Mouse (Mus musculus) neural tube, embryonic 13.5 days (tissue): ENCODE measurements at regions not wholly inside any gene's neighbourhood (a gene's known extent, or its start where the extent isn't known, plus 50 kb on each side); places are given as distances from the start of the nearest gene placed in this dataset.

Experiments
- ATAC-seq: fragments of 200-750 bp; cut with Nextera tagmentation; 2 replicates; pipeline ENCODE4 v1.8.0; 2017; ENCODE audit warnings: low read depth, mild to moderate bottlenecking, moderate TSS enrichment, moderate library complexity
- H3K27ac ChIP-seq: fragments of 300-500 bp; sonication (generic); replicated peaks from 2 replicates; pipeline ENCODE4 v1.5.1; 2015; ENCODE audit warnings: moderate library complexity, mild to moderate bottlenecking, inconsistent platforms
- H3K27me3 ChIP-seq: fragments of 300-500 bp; sonication (generic); 2 replicates; pipeline ENCODE4 v1.6.1; 2015; ENCODE audit warnings: mild to moderate bottlenecking, inconsistent platforms
- H3K36me3 ChIP-seq: fragments of 300-500 bp; sonication (generic); 2 replicates; pipeline ENCODE4 v1.6.1; 2015; ENCODE audit warnings: mild to moderate bottlenecking, inconsistent platforms
- H3K4me1 ChIP-seq: fragments of 300-500 bp; sonication (generic); replicated peaks from 2 replicates; pipeline ENCODE4 v1.6.1; 2015; ENCODE audit warnings: inconsistent platforms
- H3K4me2 ChIP-seq: fragments of 300-500 bp; sonication (generic); 2 replicates; pipeline ENCODE4 v1.6.1; 2015; ENCODE audit warnings: inconsistent platforms, mild to moderate bottlenecking, moderate library complexity
- H3K4me3 ChIP-seq: fragments of 300-500 bp; sonication (generic); 2 replicates; pipeline ENCODE4 v1.5.1; 2015; ENCODE audit warnings: mild to moderate bottlenecking, inconsistent platforms
- H3K9ac ChIP-seq: fragments of 300-500 bp; sonication (generic); 2 replicates; pipeline ENCODE4 v1.6.1; 2015; ENCODE audit warnings: moderate library complexity, mild to moderate bottlenecking, inconsistent platforms
- H3K9me3 ChIP-seq: fragments of 300-500 bp; sonication (generic); 2 replicates; pipeline ENCODE4 v1.6.1; 2016; ENCODE audit warnings: inconsistent platforms
- WGBS: fragments of 180-500 bp; shearing (Covaris S2); methylation state at CpG from one replicate; pipeline ENCODE4 v1.1.7; 2015; 5-methylcytosine and 5-hydroxymethylcytosine counted together

- WGBS = 87% methylated on average over 3 of the region's 3 CpGs
- Histone ChIP-seq H3K9ac (no peak overlapping the region), H3K4me1 (no peaks in the 10 kb centered on the region), H3K36me3 (no peaks in the 10 kb centered on the region), H3K4me3 (no peak overlapping the region), H3K9me3 (0 out of 2 replicates have a peak, but pooled peaks cover 3% of the 10 kb centered on the region), H3K27me3 (no peaks in the 10 kb centered on the region), H3K4me2 (no peak overlapping the region), H3K27ac (no peak overlapping the region)
- no peak for ATAC-seq
Measured at GRCm38 (mm10) chr19:54555351-54555750, 511.4 kb downstream of the Adra2a start.

- Histone ChIP-seq H3K4me2 (no peak overlapping the region), H3K9me3 (no peaks in the 10 kb centered on the region), H3K4me1 (no peaks in the 10 kb centered on the region), H3K27me3 (no peaks in the 10 kb centered on the region), H3K9ac (no peak overlapping the region), H3K4me3 (no peak overlapping the region), H3K36me3 (no peaks in the 10 kb centered on the region), H3K27ac (no peak overlapping the region)
- ATAC-seq = no peak
- WGBS = 70% methylated on average over 3 of the region's 3 CpGs
Measured at GRCm38 (mm10) chr19:54557984-54558383, 514.0 kb downstream of the Adra2a start.

GRCm38 (mm10) chr19:54583574-54583973 is 539.6 kb downstream of the Adra2a start:
- no peak overlapping the region for H3K27ac ChIP-seq
- no peaks in the 10 kb centered on the region for H3K9me3 ChIP-seq
- ATAC-seq = no peak
- no peak overlapping the region for H3K4me3 ChIP-seq
- H3K36me3 ChIP-seq = no peaks in the 10 kb centered on the region
- H3K27me3 ChIP-seq = no peaks in the 10 kb centered on the region
- no peak overlapping the region for H3K4me2 ChIP-seq
- H3K4me1 ChIP-seq = no peaks in the 10 kb centered on the region
- no peak overlapping the region for H3K9ac ChIP-seq
- WGBS = 92% methylated on average over 2 of the region's 2 CpGs

- H3K27me3 ChIP-seq = no peaks in the 10 kb centered on the region
- no peak for ATAC-seq
- no peaks in the 10 kb centered on the region for H3K9me3 ChIP-seq
- H3K4me1 ChIP-seq = no peaks in the 10 kb centered on the region
- H3K4me2 ChIP-seq = no peak overlapping the region
- 35% methylated on average over 3 of the region's 3 CpGs for WGBS
- no peak overlapping the region for H3K9ac ChIP-seq
- H3K27ac ChIP-seq = no peak overlapping the region
- no peaks in the 10 kb centered on the region for H3K36me3 ChIP-seq
- H3K4me3 ChIP-seq = no peak overlapping the region
Measured at GRCm38 (mm10) chr19:54584687-54585237, 540.8 kb downstream of the Adra2a start.

- no peaks in the 10 kb centered on the region for H3K36me3 ChIP-seq
- no peaks in the 10 kb centered on the region for H3K27me3 ChIP-seq
- no peaks in the 10 kb centered on the region for H3K4me1 ChIP-seq
- no peak overlapping the region for H3K27ac ChIP-seq
- no peaks in the 10 kb centered on the region for H3K9me3 ChIP-seq
- H3K4me2 ChIP-seq = no peak overlapping the region
- no peak for ATAC-seq
- H3K4me3 ChIP-seq = no peak overlapping the region
- WGBS = 74% methylated on average over 1 of the region's 1 CpGs
- H3K9ac ChIP-seq = no peak overlapping the region
Measured at GRCm38 (mm10) chr19:54585326-54585725, 541.4 kb downstream of the Adra2a start.

- Histone ChIP-seq H3K9me3 (no peaks in the 10 kb centered on the region), H3K4me2 (no peak overlapping the region), H3K4me1 (no peaks in the 10 kb centered on the region), H3K36me3 (no peaks in the 10 kb centered on the region), H3K27ac (no peak overlapping the region), H3K4me3 (no peak overlapping the region), H3K9ac (no peak overlapping the region), H3K27me3 (no peaks in the 10 kb centered on the region)
- WGBS = 92% methylated on average over 6 of the region's 6 CpGs
- ATAC-seq = no peak
Measured at GRCm38 (mm10) chr19:54603345-54603744, 523.7 kb downstream of the Gpam start.

- no peak overlapping the region for H3K4me2 ChIP-seq
- no peak overlapping the region for H3K4me3 ChIP-seq
- no peaks in the 10 kb centered on the region for H3K9me3 ChIP-seq
- 13% methylated on average over 1 of the region's 1 CpGs for WGBS
- H3K27me3 ChIP-seq = no peaks in the 10 kb centered on the region
- no peaks in the 10 kb centered on the region for H3K36me3 ChIP-seq
- ATAC-seq = no peak
- no peak overlapping the region for H3K9ac ChIP-seq
- no peak overlapping the region for H3K27ac ChIP-seq
- H3K4me1 ChIP-seq = no peaks in the 10 kb centered on the region
Measured at GRCm38 (mm10) chr19:54605346-54605745, 521.7 kb downstream of the Gpam start.

GRCm38 (mm10) chr19:54616924-54617323 is 510.1 kb downstream of the Gpam start:
- Histone ChIP-seq H3K4me3 (no peak overlapping the region), H3K9me3 (no peaks in the 10 kb centered on the region), H3K4me2 (no peak overlapping the region), H3K9ac (no peak overlapping the region), H3K36me3 (no peaks in the 10 kb centered on the region), H3K27me3 (no peaks in the 10 kb centered on the region), H3K4me1 (no peaks in the 10 kb centered on the region), H3K27ac (no peak overlapping the region)
- ATAC-seq = no peak
- WGBS = 49% methylated on average over 4 of the region's 4 CpGs
